Mouse (Mus musculus) embryonic fibroblast, embryonic 13.5 days (primary cell): ENCODE results near the gene Tssk4. TPM values are rescaled to one million over a fixed set of nuclear protein-coding genes. Genes with fewer than 3 reads are reported as not detected.

Source experiments
- H3K27ac ChIP-seq: 2 replicates; pipeline ENCODE4 v1.5.1; 2012; ENCODE audit warnings: low read length, control low read depth, inconsistent platforms; ENCODE audit not compliant: insufficient read depth
- H3K4me1 ChIP-seq: 2 replicates; pipeline ENCODE4 v1.6.1; 2011; ENCODE audit warnings: low read length; ENCODE audit not compliant: control insufficient read depth, insufficient read depth
- H3K4me3 ChIP-seq: 2 replicates; pipeline ENCODE4 v1.5.1; 2011; ENCODE audit warnings: mild to moderate bottlenecking, control low read depth, low read length; ENCODE audit not compliant: insufficient read depth
- CTCF ChIP-seq: IDR thresholded peaks from 2 replicates; pipeline ENCODE4 v1.5.1; 2011; ENCODE audit warnings: mild to moderate bottlenecking, control low read depth, low read length, moderate library complexity, borderline replicate concordance; ENCODE audit not compliant: insufficient read depth
- POLR2A ChIP-seq: IDR thresholded peaks from 2 replicates; pipeline ENCODE4 v1.6.1; 2011; ENCODE audit warnings: low read depth, mild to moderate bottlenecking, control low read depth, low read length, moderate library complexity
- polyA plus RNA-seq: library from polyadenylated mRNA; stranded (reverse); fragments of >200 nt; gene quantifications from 2 replicates; pipeline ENCODE4 v1.2.4, GENCODE M21; 2011; ENCODE audit warnings: low read depth; ENCODE audit not compliant: missing spikeins, insufficient read length

Tssk4 gene
- polyA plus RNA-seq, 1 experiment = 0.81 TPM

- Histone ChIP-seq H3K4me1 (no peaks in the 10 kb centered on the region), H3K4me3 (peak within 1 kb of the TSS; percentile 83), H3K27ac (peak within 1 kb of the TSS; percentile 92)
- TF ChIP-seq POLR2A = peak; percentile 49
- TF ChIP-seq CTCF = no peak
Measured at GRCm38 (mm10) chr14:55643060-55643907, 6.7 kb upstream of the Tssk4 start, which contains the start of gene Tm9sf1. Gene Tm9sf1, minus strand, starts transcription at chr14:55643806.

- TF ChIP-seq POLR2A (no peak), CTCF (no peak)
- Histone ChIP-seq H3K27ac (peak overlapping the region; percentile 4; the same call in 1 of the 2 replicates), H3K4me1 (no peaks in the 10 kb centered on the region), H3K4me3 (peak overlapping the region; percentile 83)
Measured at GRCm38 (mm10) chr14:55644261-55644888, 5.6 kb upstream of the Tssk4 start.

GRCm38 (mm10) chr14:55651528-55651927 is 1.5 kb downstream of the Tssk4 start:
- Histone ChIP-seq H3K4me3 (no peak overlapping the region), H3K4me1 (no peaks in the 10 kb centered on the region), H3K27ac (no peak overlapping the region)
- TF ChIP-seq POLR2A = no peak
- no peak for TF ChIP-seq CTCF

- TF ChIP-seq POLR2A (no peak), CTCF (no peak)
- Histone ChIP-seq H3K4me1 (no peaks in the 10 kb centered on the region), H3K4me3 (no peak overlapping the region), H3K27ac (no peak overlapping the region)
Measured at GRCm38 (mm10) chr14:55656935-55657334, 7.0 kb downstream of the Tssk4 start.

- no peak overlapping the region for H3K27ac ChIP-seq
- TF ChIP-seq CTCF (no peak), POLR2A (no peak)
- H3K4me3 ChIP-seq = no peak overlapping the region
- no peaks in the 10 kb centered on the region for H3K4me1 ChIP-seq
Measured at GRCm38 (mm10) chr14:55658011-55658410, 8.0 kb downstream of the Tssk4 start.

DNA sequence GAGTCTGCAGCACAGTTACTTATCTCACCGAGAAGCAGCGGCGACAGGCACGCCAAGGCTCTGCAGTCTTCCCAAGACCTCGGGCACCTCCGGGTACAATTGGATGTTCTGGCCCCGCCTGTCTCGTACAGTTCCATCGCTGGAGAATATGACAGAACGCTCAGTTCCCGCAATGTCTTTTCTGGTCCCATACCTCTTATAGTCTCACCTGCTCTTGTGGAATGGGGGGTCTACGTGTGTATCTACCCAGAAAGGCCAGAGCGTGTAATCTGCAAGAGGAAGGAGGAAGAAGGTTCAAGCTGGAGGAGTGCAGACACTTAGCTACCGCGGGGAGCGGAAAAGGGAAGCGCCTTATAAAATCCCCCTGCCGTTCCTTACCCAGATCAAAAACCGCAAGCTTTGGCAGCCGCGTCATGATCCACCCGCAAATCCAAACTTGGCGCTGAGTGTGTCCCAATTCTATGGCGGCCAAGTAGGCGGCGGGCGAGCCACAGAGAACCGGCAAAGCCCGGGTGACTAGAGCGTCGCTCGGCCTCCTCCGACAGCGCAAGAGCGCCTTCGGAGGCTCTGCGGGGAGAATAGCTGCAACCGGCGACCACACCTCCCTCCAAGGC is 10.1 kb downstream of the Tssk4 start, which contains the start of gene Mdp1:
Mdp1 (minus strand) TSS at position 549 of the 614 bp plus-strand sequence.
- Histone ChIP-seq H3K27ac (no peak within 1 kb of the TSS), H3K4me3 (peak within 1 kb of the TSS; percentile 79), H3K4me1 (no peaks in the 10 kb centered on the region)
- peak; percentile 27; the same call in 1 of the 2 replicates for TF ChIP-seq CTCF
- peak; percentile 81 for TF ChIP-seq POLR2A

DNA sequence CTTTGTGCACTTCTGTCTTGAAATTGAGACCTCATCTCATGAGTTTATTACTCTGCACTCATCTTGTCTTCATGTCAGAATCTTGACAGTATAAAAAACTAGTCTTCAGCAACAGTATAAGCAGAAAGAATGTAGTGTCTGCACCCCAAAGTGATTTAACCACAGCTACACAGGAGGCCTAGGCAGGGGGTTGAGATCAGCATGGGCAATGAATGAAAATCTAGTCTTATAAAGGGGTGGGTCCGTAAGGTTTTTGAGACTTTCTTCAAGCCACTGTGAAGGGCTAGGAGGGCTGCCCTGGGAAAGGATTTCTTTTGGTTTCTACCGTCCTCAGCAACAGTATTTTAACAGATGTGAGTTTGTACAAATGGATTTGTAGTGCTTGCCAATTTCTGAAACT is 10.7 kb downstream of the Tssk4 start:
- no peak for TF ChIP-seq POLR2A
- no peak for TF ChIP-seq CTCF
- 0 out of 2 replicates have a peak overlapping the region, but pooled peaks have one; percentile 79 for H3K4me3 ChIP-seq

DNA sequence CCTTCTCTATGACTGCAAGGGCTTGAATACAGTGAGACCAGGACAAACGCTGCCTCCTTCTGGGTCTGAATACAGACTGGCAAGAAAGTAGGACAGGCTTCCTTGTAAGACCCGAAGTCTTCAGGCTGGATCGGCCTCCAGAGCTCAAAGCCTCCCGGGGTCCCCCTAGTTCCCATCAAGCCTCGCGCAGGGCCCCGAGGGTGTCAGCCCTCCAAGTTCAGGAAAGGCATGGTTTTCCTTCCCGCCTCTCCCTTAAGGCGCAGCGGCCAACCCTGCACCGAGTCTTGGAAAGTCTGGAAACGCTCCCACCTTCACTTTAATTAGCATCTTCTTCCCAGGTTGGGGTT is 21.5 kb downstream of the Tssk4 start:
- Histone ChIP-seq H3K4me3 (peak overlapping the region; percentile 97), H3K27ac (peak overlapping the region; percentile 88), H3K4me1 (no peaks in the 10 kb centered on the region)
- TF ChIP-seq CTCF (no peak), POLR2A (no peak)

More for the DNA sequence above, 10.7 kb downstream of the Tssk4 start:
- no peak overlapping the region for H3K27ac ChIP-seq
- no peaks in the 10 kb centered on the region for H3K4me1 ChIP-seq

GRCm38 (mm10) chr14:55671833-55672740 is 22.1 kb downstream of the Tssk4 start, which contains the start of the genes Gmpr2 and Nedd8:
Gene Gmpr2, plus strand, starts transcription at chr14:55671941.
Gene Nedd8, minus strand, starts transcription at chr14:55672124.
- Histone ChIP-seq H3K27ac (peak within 1 kb of the TSS; percentile 88), H3K4me1 (no peaks in the 10 kb centered on the region), H3K4me3 (peak within 1 kb of the TSS; percentile 97)
- TF ChIP-seq POLR2A (peak; percentile 75), CTCF (no peak)
